Mouse (Mus musculus): ENCODE results near the gene Ripor2. TPM values are rescaled to one million over a fixed set of nuclear protein-coding genes. Genes with fewer than 3 reads are reported as not detected.
"Not testable (repeated sequence)": the region's sequence is repeated elsewhere in the genome, so short reads cannot be mapped to it uniquely, and the experiment has no call there.

Gene Ripor2
- polyA plus RNA-seq, 1 experiment from 2014 or later: 4.4 TPM

- Histone ChIP-seq H3K36me3 (ENCODE audit: control insufficient read depth, insufficient read depth) (peaks cover 17% of the 10 kb centered on the region), H3K4me1 (ENCODE audit: control insufficient read depth, low read depth, low read length) (peaks cover 30% of the 10 kb centered on the region), H3K4me3 (ENCODE audit: low read depth, low read length) (peak overlapping the region; percentile 100), H3K9me3 (replicated peaks; ENCODE audit: control insufficient read depth, low read length) (no peaks in the 10 kb centered on the region), H3K27me3 (ENCODE audit: control insufficient read depth, insufficient read depth, low read depth, low read length) (no peaks in the 10 kb centered on the region), H3K27ac (ENCODE audit: low read length) (no peak overlapping the region), H3K4me2 (ENCODE audit: low read depth, low read length) (peak overlapping the region; percentile 72), H3K9ac (ENCODE audit: low read depth, low read length) (peak overlapping the region; percentile 100)
- 14% methylated on average over 4 of the region's 4 CpGs for WGBS (ENCODE audit: insufficient replicate concordance)
- no peak for ATAC-seq (ENCODE audit: low read depth)
Observed at GRCm38 (mm10) chr13:24762254-24762653, 180.3 kb downstream of the Ripor2 start.

- H3K9me3 ChIP-seq (replicated peaks; ENCODE audit: control insufficient read depth, low read length); H3K4me2 ChIP-seq (ENCODE audit: low read depth, low read length); H3K27ac ChIP-seq (ENCODE audit: low read length); H3K4me1 ChIP-seq (ENCODE audit: control insufficient read depth, low read depth, low read length); H3K4me3 ChIP-seq (ENCODE audit: low read depth, low read length); H3K9ac ChIP-seq (ENCODE audit: low read depth, low read length); ATAC-seq (ENCODE audit: low read depth); H3K36me3 ChIP-seq (ENCODE audit: control insufficient read depth, insufficient read depth); H3K27me3 ChIP-seq (ENCODE audit: control insufficient read depth, insufficient read depth, low read depth, low read length): not testable (repeated sequence)
- WGBS (ENCODE audit: insufficient replicate concordance): 63% methylated on average over 4 of the region's 4 CpGs
Observed at GRCm38 (mm10) chr13:24767809-24768208, 185.8 kb downstream of the Ripor2 start.

GRCm38 (mm10) chr13:24771482-24771881 is 189.5 kb downstream of the Ripor2 start:
- not testable (repeated sequence) for H3K4me3 ChIP-seq (ENCODE audit: low read depth, low read length); ATAC-seq (ENCODE audit: low read depth); H3K4me1 ChIP-seq (ENCODE audit: control insufficient read depth, low read depth, low read length); H3K9me3 ChIP-seq (replicated peaks; ENCODE audit: control insufficient read depth, low read length); H3K36me3 ChIP-seq (ENCODE audit: control insufficient read depth, insufficient read depth); H3K27me3 ChIP-seq (ENCODE audit: control insufficient read depth, insufficient read depth, low read depth, low read length); H3K4me2 ChIP-seq (ENCODE audit: low read depth, low read length); H3K9ac ChIP-seq (ENCODE audit: low read depth, low read length); H3K27ac ChIP-seq (ENCODE audit: low read length)
- WGBS (ENCODE audit: insufficient replicate concordance): 89% methylated on average over 10 of the region's 10 CpGs

GRCm38 (mm10) chr13:24776146-24776844 is 194.3 kb downstream of the Ripor2 start:
- Histone ChIP-seq H3K36me3 (ENCODE audit: control insufficient read depth, insufficient read depth) (no peaks in the 10 kb centered on the region), H3K4me1 (ENCODE audit: control insufficient read depth, low read depth, low read length) (no peaks in the 10 kb centered on the region), H3K27me3 (ENCODE audit: control insufficient read depth, insufficient read depth, low read depth, low read length) (no peaks in the 10 kb centered on the region), H3K9ac (ENCODE audit: low read depth, low read length) (no peak overlapping the region), H3K27ac (ENCODE audit: low read length) (no peak overlapping the region), H3K4me2 (ENCODE audit: low read depth, low read length) (no peak overlapping the region), H3K9me3 (replicated peaks; ENCODE audit: control insufficient read depth, low read length) (no peaks in the 10 kb centered on the region), H3K4me3 (ENCODE audit: low read depth, low read length) (no peak overlapping the region)
- WGBS (ENCODE audit: insufficient replicate concordance): 39% methylated on average over 7 of the region's 7 CpGs
- no peak; the same call in 1 of the 2 replicates for ATAC-seq (ENCODE audit: low read depth)

- no peak overlapping the region for H3K27ac ChIP-seq (ENCODE audit: low read length)
- H3K4me2 ChIP-seq (ENCODE audit: low read depth, low read length): no peak overlapping the region
- 59% methylated on average over 2 of the region's 2 CpGs for WGBS (ENCODE audit: insufficient replicate concordance)
- no peak overlapping the region for H3K9ac ChIP-seq (ENCODE audit: low read depth, low read length)
- no peak overlapping the region for H3K4me3 ChIP-seq (ENCODE audit: low read depth, low read length)
- no peaks in the 10 kb centered on the region for H3K4me1 ChIP-seq (ENCODE audit: control insufficient read depth, low read depth, low read length)
- H3K9me3 ChIP-seq (replicated peaks; ENCODE audit: control insufficient read depth, low read length): no peaks in the 10 kb centered on the region
- H3K36me3 ChIP-seq (ENCODE audit: control insufficient read depth, insufficient read depth): no peaks in the 10 kb centered on the region
- no peaks in the 10 kb centered on the region for H3K27me3 ChIP-seq (ENCODE audit: control insufficient read depth, insufficient read depth, low read depth, low read length)
- ATAC-seq (ENCODE audit: low read depth): no peak
Observed at GRCm38 (mm10) chr13:24778026-24778425, 196.0 kb downstream of the Ripor2 start.

- 35% methylated on average over 8 of the region's 8 CpGs for WGBS (ENCODE audit: insufficient replicate concordance)
- H3K4me1 ChIP-seq (ENCODE audit: control insufficient read depth, low read depth, low read length): no peaks in the 10 kb centered on the region
- H3K4me2 ChIP-seq (ENCODE audit: low read depth, low read length): no peak overlapping the region
- H3K27me3 ChIP-seq (ENCODE audit: control insufficient read depth, insufficient read depth, low read depth, low read length): no peaks in the 10 kb centered on the region
- H3K9ac ChIP-seq (ENCODE audit: low read depth, low read length): no peak overlapping the region
- H3K9me3 ChIP-seq (replicated peaks; ENCODE audit: control insufficient read depth, low read length): no peaks in the 10 kb centered on the region
- no peak for ATAC-seq (ENCODE audit: low read depth)
- no peak overlapping the region for H3K27ac ChIP-seq (ENCODE audit: low read length)
- no peak overlapping the region for H3K4me3 ChIP-seq (ENCODE audit: low read depth, low read length)
- H3K36me3 ChIP-seq (ENCODE audit: control insufficient read depth, insufficient read depth): no peaks in the 10 kb centered on the region
Observed at GRCm38 (mm10) chr13:24778706-24779380, 196.9 kb downstream of the Ripor2 start.

- H3K27ac ChIP-seq (ENCODE audit: low read length): no peak overlapping the region
- no peak overlapping the region for H3K4me2 ChIP-seq (ENCODE audit: low read depth, low read length)
- H3K4me3 ChIP-seq (ENCODE audit: low read depth, low read length): no peak overlapping the region
- H3K27me3 ChIP-seq (ENCODE audit: control insufficient read depth, insufficient read depth, low read depth, low read length): no peaks in the 10 kb centered on the region
- H3K4me1 ChIP-seq (ENCODE audit: control insufficient read depth, low read depth, low read length): no peaks in the 10 kb centered on the region
- 51% methylated on average over 5 of the region's 5 CpGs for WGBS (ENCODE audit: insufficient replicate concordance)
- no peak for ATAC-seq (ENCODE audit: low read depth)
- no peaks in the 10 kb centered on the region for H3K9me3 ChIP-seq (replicated peaks; ENCODE audit: control insufficient read depth, low read length)
- no peak overlapping the region for H3K9ac ChIP-seq (ENCODE audit: low read depth, low read length)
- no peaks in the 10 kb centered on the region for H3K36me3 ChIP-seq (ENCODE audit: control insufficient read depth, insufficient read depth)
Observed at GRCm38 (mm10) chr13:24781916-24782315, 199.9 kb downstream of the Ripor2 start.

Other genes with a start within 250 kb of the Ripor2 start
- not detected in 2 replicates for gene Armh2, start 159.0 kb downstream of the Ripor2 start, polyA plus RNA-seq (2015; fragmentation: Nextera tagmentation; extraction: Ambion mirVana)
- 82.5 and 101 TPM in 2 replicates for gene Gmnn, start 179.7 kb downstream of the Ripor2 start, polyA plus RNA-seq (2015; fragmentation: Nextera tagmentation; extraction: Ambion mirVana)
- gene BC005537, start 219.5 kb downstream of the Ripor2 start, polyA plus RNA-seq (2015; fragmentation: Nextera tagmentation; extraction: Ambion mirVana): 7.6 and 8.9 TPM in 2 replicates
- 56.0 and 56.9 TPM in 2 replicates for gene Acot13, start 249.4 kb downstream of the Ripor2 start, polyA plus RNA-seq (2015; fragmentation: Nextera tagmentation; extraction: Ambion mirVana)
- gene Tdp2, start 249.5 kb downstream of the Ripor2 start, polyA plus RNA-seq (2015; fragmentation: Nextera tagmentation; extraction: Ambion mirVana): 19.6 and 22.3 TPM in 2 replicates